Mouse (Mus musculus): ENCODE data around the gene Aplf. TPM values are rescaled to one million over a fixed set of nuclear protein-coding genes. Genes with fewer than 3 reads are reported as not detected.
A peak's percentile ranks its signal among the peaks of the same experiment; 100 is the strongest.

Gene Aplf
- polyA plus RNA-seq, 1 experiment from 2014 or later, result 7.1 TPM

DNA sequence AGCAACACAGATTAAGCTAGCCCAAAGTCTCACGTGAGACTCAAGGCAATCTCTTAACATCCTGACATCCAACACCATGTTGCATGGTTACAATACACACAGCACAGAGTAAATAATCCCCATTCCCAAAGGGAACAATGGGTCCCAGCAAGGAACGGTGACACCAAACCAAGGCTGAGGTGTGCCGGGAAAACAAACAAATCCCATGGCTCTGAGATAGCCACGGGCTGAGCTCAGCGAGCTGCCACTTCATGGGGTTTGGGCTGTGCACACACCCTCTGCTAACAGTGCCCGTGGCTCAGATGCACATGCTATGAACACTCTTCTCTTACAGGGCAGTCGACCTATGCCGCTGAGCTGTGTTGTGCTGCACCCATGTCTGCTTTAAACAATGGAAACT lies 54.0 kb downstream of the Aplf start:
- Histone ChIP-seq H3K27me3 (ENCODE audit: insufficient read depth, low read length) (no peaks in the 10 kb centered on the region), H3K27ac (ENCODE audit: low read depth) (no peak overlapping the region), H3K4me1 (ENCODE audit: insufficient read depth) (0 out of 2 replicates have a peak, but pooled peaks cover 2% of the 10 kb centered on the region), H3K9ac (replicated peaks) (no peak overlapping the region), H3K4me2 (ENCODE audit: low read depth, low read length) (no peak overlapping the region), H3K9me3 (ENCODE audit: low read length) (no peaks in the 10 kb centered on the region), H3K36me3 (replicated peaks; ENCODE audit: insufficient read depth, low read length) (no peaks in the 10 kb centered on the region), H3K4me3 (ENCODE audit: low read depth, low read length) (no peak overlapping the region)
- TF ChIP-seq EP300 (IDR thresholded peaks at IDR 0.05; ENCODE audit: low read depth) (no peak), CTCF (IDR thresholded peaks at IDR 0.05; ENCODE audit: low read depth) (no peak)
- WGBS (ENCODE audit: insufficient replicate concordance), result 57% methylated on average over 8 of the region's 8 CpGs
- DNase-seq, result no peak
- no peak for ATAC-seq

DNA sequence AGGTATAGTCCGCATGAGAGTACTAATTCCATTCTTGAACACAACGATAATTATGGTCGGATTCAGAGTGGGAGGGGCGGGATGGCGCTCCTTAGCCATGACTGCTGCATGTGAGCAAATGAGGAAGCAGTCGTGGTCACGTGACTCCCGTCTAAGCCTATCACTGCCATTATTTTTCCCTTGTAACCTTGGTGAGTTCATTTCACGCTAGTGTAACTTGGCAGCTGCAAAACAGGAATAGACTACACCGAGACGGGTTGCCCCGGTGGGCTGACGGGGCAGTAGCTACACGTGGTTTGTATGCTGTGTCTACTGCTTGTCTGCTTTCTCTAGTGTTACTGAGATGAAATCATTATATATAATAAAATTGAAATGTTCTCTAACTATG lies 56.3 kb downstream of the Aplf start:
- Histone ChIP-seq H3K27me3 (ENCODE audit: insufficient read depth, low read length) (0 out of 2 replicates have a peak, but pooled peaks cover 3% of the 10 kb centered on the region), H3K4me3 (ENCODE audit: low read depth, low read length) (no peak overlapping the region), H3K27ac (ENCODE audit: low read depth) (no peak overlapping the region), H3K36me3 (replicated peaks; ENCODE audit: insufficient read depth, low read length) (no peaks in the 10 kb centered on the region), H3K9me3 (ENCODE audit: low read length) (no peaks in the 10 kb centered on the region), H3K9ac (replicated peaks) (no peak overlapping the region), H3K4me2 (ENCODE audit: low read depth, low read length) (no peak overlapping the region), H3K4me1 (ENCODE audit: insufficient read depth) (0 out of 2 replicates have a peak, but pooled peaks cover 2% of the 10 kb centered on the region)
- DNase-seq (no peak), ATAC-seq (no peak)
- TF ChIP-seq CTCF (IDR thresholded peaks at IDR 0.05; ENCODE audit: low read depth), result no peak
- TF ChIP-seq EP300 (IDR thresholded peaks at IDR 0.05; ENCODE audit: low read depth), result no peak
- WGBS (ENCODE audit: insufficient replicate concordance), result 82% methylated on average over 14 of the region's 14 CpGs

DNA sequence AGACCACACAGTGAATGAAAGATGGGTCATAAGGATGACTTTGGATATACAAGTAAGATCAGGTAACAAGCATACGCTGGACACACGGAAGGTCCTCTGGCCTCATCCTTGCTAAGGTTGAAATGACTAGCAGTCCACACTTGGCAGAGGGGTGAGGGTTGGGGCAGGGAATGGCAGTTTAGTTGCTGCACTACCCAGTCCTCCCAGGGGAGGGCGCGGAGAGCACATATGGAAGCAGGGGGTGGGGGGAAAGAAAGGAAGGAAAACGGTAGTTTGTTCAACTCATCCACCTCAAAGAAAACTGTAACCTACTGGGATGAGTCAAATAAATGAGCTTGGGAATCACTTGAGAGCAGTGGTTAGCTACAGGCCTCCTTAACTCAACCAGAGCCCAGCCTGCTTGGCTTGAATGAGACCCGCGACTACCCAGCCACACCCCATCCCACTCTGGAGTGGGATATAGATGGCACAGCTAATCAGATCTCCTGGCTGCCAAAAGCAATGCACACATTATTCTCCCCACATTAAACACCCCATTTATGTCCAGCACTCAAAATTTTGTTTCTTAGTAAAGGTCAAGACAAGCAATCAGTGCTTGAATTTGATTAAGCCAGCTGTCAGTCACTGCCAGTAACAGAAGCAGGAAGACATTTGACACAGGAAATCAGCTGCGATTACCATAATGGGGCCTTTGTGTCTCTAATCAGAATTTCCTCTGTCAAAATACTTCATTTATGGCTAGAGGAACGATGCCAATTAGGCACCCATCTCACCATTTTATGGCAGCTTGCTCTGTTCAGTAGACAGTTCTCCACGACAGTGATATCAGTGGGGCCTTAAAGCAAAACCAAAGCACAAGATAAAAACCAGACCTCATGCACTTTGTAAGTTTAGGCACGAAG lies 56.9 kb downstream of the Aplf start:
- H3K27ac ChIP-seq (ENCODE audit: low read depth), result no peak overlapping the region
- no peak overlapping the region for H3K9ac ChIP-seq (replicated peaks)
- no peaks in the 10 kb centered on the region for H3K36me3 ChIP-seq (replicated peaks; ENCODE audit: insufficient read depth, low read length)
- 62% methylated on average over 11 of the region's 11 CpGs for WGBS (ENCODE audit: insufficient replicate concordance)
- peak; percentile 75 for TF ChIP-seq CTCF (IDR thresholded peaks at IDR 0.05; ENCODE audit: low read depth)
- TF ChIP-seq EP300 (IDR thresholded peaks at IDR 0.05; ENCODE audit: low read depth), result no peak
- H3K9me3 ChIP-seq (ENCODE audit: low read length), result no peaks in the 10 kb centered on the region
- H3K4me3 ChIP-seq (ENCODE audit: low read depth, low read length), result no peak overlapping the region
- H3K4me1 ChIP-seq (ENCODE audit: insufficient read depth), result 0 out of 2 replicates have a peak, but pooled peaks cover 2% of the 10 kb centered on the region
- ATAC-seq, result no peak
- peak; percentile 65 for DNase-seq
- H3K4me2 ChIP-seq (ENCODE audit: low read depth, low read length), result no peak overlapping the region
- 0 out of 2 replicates have a peak, but pooled peaks cover 3% of the 10 kb centered on the region for H3K27me3 ChIP-seq (ENCODE audit: insufficient read depth, low read length)

DNA sequence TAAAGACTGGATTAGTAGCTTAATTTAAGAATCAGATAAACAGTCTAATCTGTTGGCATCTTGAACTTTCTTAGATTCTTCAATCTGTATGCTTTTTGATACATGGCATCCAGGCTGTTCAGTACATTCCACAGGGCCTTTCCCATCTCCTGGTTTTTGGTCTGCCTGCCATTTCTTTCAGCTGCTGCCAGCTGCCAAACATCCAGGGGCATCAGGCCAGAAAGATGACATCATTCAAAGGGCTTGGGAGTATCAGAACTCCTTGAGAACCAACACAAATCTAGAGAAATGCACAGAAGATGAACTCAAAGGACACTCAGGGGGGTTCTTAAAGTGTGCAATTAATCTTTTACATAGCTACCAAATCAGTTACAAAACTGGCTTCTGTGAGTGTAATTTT lies 72.2 kb downstream of the Aplf start:
- H3K36me3 ChIP-seq (replicated peaks; ENCODE audit: insufficient read depth, low read length), result no peaks in the 10 kb centered on the region
- no peaks in the 10 kb centered on the region for H3K27me3 ChIP-seq (ENCODE audit: insufficient read depth, low read length)
- no peak overlapping the region for H3K9ac ChIP-seq (replicated peaks)
- no peak overlapping the region for H3K4me3 ChIP-seq (ENCODE audit: low read depth, low read length)
- DNase-seq (no peak), ATAC-seq (no peak)
- no peaks in the 10 kb centered on the region for H3K4me1 ChIP-seq (ENCODE audit: insufficient read depth)
- TF ChIP-seq EP300 (IDR thresholded peaks at IDR 0.05; ENCODE audit: low read depth) (no peak), CTCF (IDR thresholded peaks at IDR 0.05; ENCODE audit: low read depth) (no peak)
- no peak overlapping the region for H3K27ac ChIP-seq (ENCODE audit: low read depth)
- no peaks in the 10 kb centered on the region for H3K9me3 ChIP-seq (ENCODE audit: low read length)
- no peak overlapping the region for H3K4me2 ChIP-seq (ENCODE audit: low read depth, low read length)

DNA sequence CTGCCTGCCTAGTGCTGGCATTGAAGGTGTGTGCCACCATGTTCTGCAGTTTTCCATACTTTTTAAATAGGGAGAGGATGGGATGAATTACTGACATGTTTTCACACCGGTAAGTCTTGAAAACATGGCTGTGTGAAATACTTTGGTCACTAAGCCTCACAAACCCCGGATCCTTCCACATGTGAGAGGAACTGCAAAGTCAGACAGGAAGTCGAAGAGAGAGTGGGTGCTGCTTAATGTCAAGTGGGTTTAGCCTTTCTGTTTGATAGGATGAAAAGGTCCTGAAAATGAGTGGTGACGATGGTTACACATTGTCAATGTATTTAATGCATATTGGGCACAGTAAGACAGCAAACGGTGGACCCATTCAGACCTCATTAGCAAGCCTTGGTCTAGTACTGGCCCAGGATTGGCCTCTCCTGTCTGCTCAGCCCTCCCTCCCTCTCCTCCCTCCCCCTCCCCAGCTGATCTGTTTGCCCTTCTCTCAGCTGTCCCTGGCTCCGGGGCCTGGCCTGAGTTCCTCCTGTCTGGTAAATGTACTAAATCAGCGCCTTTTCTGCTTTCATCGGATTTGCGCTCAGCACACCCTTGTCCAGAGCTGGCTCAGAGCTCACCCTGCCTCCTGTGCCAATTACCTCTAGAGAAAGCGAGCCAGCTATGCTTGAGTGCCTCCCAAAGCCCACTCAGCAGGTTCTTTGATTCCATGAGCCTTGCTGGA lies 74.7 kb downstream of the Aplf start:
- Histone ChIP-seq H3K9ac (replicated peaks) (no peak overlapping the region), H3K36me3 (replicated peaks; ENCODE audit: insufficient read depth, low read length) (no peaks in the 10 kb centered on the region), H3K4me1 (ENCODE audit: insufficient read depth) (no peaks in the 10 kb centered on the region), H3K9me3 (ENCODE audit: low read length) (no peaks in the 10 kb centered on the region), H3K27ac (ENCODE audit: low read depth) (no peak overlapping the region), H3K27me3 (ENCODE audit: insufficient read depth, low read length) (no peaks in the 10 kb centered on the region), H3K4me3 (ENCODE audit: low read depth, low read length) (no peak overlapping the region), H3K4me2 (ENCODE audit: low read depth, low read length) (no peak overlapping the region)
- ATAC-seq, result no peak
- 60% methylated on average over 10 of the region's 10 CpGs for WGBS (ENCODE audit: insufficient replicate concordance)
- TF ChIP-seq EP300 (IDR thresholded peaks at IDR 0.05; ENCODE audit: low read depth), result no peak
- no peak for TF ChIP-seq CTCF (IDR thresholded peaks at IDR 0.05; ENCODE audit: low read depth)
- DNase-seq, result no peak

DNA sequence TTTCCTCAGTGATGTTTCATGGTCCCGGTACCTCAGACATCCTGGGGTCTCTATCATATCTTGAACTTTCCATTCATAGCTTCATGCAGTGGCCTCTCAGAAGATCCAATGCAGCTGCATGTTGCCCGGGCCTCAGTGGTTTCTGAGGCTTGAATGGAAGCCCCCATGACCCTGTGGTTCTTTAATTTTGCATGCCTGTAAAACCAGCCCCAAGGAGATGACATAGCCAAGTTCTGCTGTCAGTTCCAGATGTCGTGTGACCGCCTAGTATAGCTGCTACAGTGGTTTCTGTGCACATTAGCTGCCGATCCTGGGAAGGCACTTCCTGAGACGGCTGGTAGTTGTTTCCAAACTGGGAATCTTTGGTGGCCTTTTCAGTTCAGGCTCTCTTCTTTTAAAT lies 77.8 kb downstream of the Aplf start:
- Histone ChIP-seq H3K4me1 (ENCODE audit: insufficient read depth) (peaks cover 18% of the 10 kb centered on the region), H3K4me3 (ENCODE audit: low read depth, low read length) (no peak overlapping the region), H3K36me3 (replicated peaks; ENCODE audit: insufficient read depth, low read length) (no peaks in the 10 kb centered on the region), H3K9me3 (ENCODE audit: low read length) (no peaks in the 10 kb centered on the region), H3K27ac (ENCODE audit: low read depth) (no peak overlapping the region), H3K27me3 (ENCODE audit: insufficient read depth, low read length) (peaks cover 5% of the 10 kb centered on the region), H3K9ac (replicated peaks) (no peak overlapping the region), H3K4me2 (ENCODE audit: low read depth, low read length) (no peak overlapping the region)
- DNase-seq (no peak), ATAC-seq (no peak)
- TF ChIP-seq CTCF (IDR thresholded peaks at IDR 0.05; ENCODE audit: low read depth) (no peak), EP300 (IDR thresholded peaks at IDR 0.05; ENCODE audit: low read depth) (no peak)
- 71% methylated on average over 6 of the region's 6 CpGs for WGBS (ENCODE audit: insufficient replicate concordance)

Data from liver, postnatal 0 days (tissue).